ENCODE assay signal across 7 mouse cellular contexts in genomic region chr10:87861104-87861455, GRCm38 (mm10). TPM values are rescaled to one million over a fixed set of nuclear protein-coding genes. Genes with fewer than 3 reads are reported as not detected.
A peak's percentile ranks its signal among the peaks of the same experiment; 100 is the strongest.
DNase-seq lines count a peak whose midpoint lies in the region; ATAC-seq and TF ChIP-seq lines count a peak whose summit lies in the region.

No protein-coding gene starts in this region.

- intact Hi-C loops in left cerebral cortex, postnatal 4 days (cut with DNase I): no loop called here

- no peaks in the 10 kb centered on the region; the same call in 1 of the 2 replicates for H3K27me3 ChIP-seq in testis, adult 2 months (ENCODE audit: control insufficient read depth, insufficient read depth, low read length)
- H3K27me3 ChIP-seq in heart, embryonic 16.5 days (ENCODE audit: control insufficient read depth, insufficient read depth, low read length): no peaks in the 10 kb centered on the region
- peaks cover 35% of the 10 kb centered on the region for H3K27me3 ChIP-seq in liver, embryonic 15.5 days

- H3K36me3 ChIP-seq in testis, adult 2 months (ENCODE audit: control insufficient read depth, insufficient read depth, low read length): no peaks in the 10 kb centered on the region
- peaks cover 4% of the 10 kb centered on the region; the same call in 1 of the 2 replicates for H3K36me3 ChIP-seq in heart, embryonic 16.5 days (ENCODE audit: control insufficient read depth, insufficient read depth)
- H3K36me3 ChIP-seq in liver, embryonic 15.5 days (replicated peaks): no peaks in the 10 kb centered on the region

- no peak for ATAC-seq in heart, embryonic 16.5 days (replicated peaks; ENCODE audit: extremely low read depth, insufficient read depth, low FRiP score)
- no peak for ATAC-seq in liver, embryonic 15.5 days (ENCODE audit: insufficient read depth)

- no peak for TF ChIP-seq CTCF in testis, adult 2 months (IDR thresholded peaks at IDR 0.05; ENCODE audit: control insufficient read depth, insufficient read depth, insufficient replicate concordance, low read depth, low read length)

- peak overlapping the region; percentile 79 for H3K9ac ChIP-seq in heart, embryonic 16.5 days (ENCODE audit: low read length)
- H3K9ac ChIP-seq in liver, embryonic 15.5 days: no peak overlapping the region

- H3K4me1 ChIP-seq in testis, adult 2 months (ENCODE audit: control insufficient read depth, insufficient read depth, low read length): peaks cover 3% of the 10 kb centered on the region; the same call in 1 of the 2 replicates
- peaks cover 29% of the 10 kb centered on the region for H3K4me1 ChIP-seq in heart, embryonic 16.5 days (ENCODE audit: control insufficient read depth, insufficient read depth, low read length)
- H3K4me1 ChIP-seq in liver, embryonic 15.5 days (replicated peaks): 0 out of 2 replicates have a peak, but pooled peaks cover 2% of the 10 kb centered on the region

- peaks cover 3% of the 10 kb centered on the region for H3K9me3 ChIP-seq in heart, embryonic 16.5 days (replicated peaks; ENCODE audit: control insufficient read depth, low read length)
- no peaks in the 10 kb centered on the region for H3K9me3 ChIP-seq in liver, embryonic 15.5 days (replicated peaks)

- WGBS in heart, embryonic 16.5 days: 78% methylated on average over 6 of the region's 6 CpGs
- 51% methylated on average over 6 of the region's 6 CpGs for WGBS in liver, embryonic 15.5 days (ENCODE audit: insufficient replicate concordance)

- DNase-seq in testis, postnatal 10 days (ENCODE audit: low spot score): no peak
- no peak for DNase-seq in retina, embryonic 14.5 days (ENCODE audit: low spot score)
- no peak for DNase-seq in left cerebral cortex, postnatal 4 days
- DNase-seq in layer of hippocampus, adult 11-12 months (ENCODE audit: low spot score): no peak

- no peak for TF ChIP-seq POLR2A in testis, adult 2 months (IDR thresholded peaks at IDR 0.05; ENCODE audit: control insufficient read depth, low read depth, low read length)

- H3K4me2 ChIP-seq in heart, embryonic 16.5 days (ENCODE audit: low read depth, low read length): peak overlapping the region; percentile 70
- no peak overlapping the region; the same call in 1 of the 2 replicates for H3K4me2 ChIP-seq in liver, embryonic 15.5 days

- H3K4me3 ChIP-seq in testis, adult 2 months (ENCODE audit: control insufficient read depth, low read depth, low read length): peak overlapping the region; percentile 72; the same call in 1 of the 2 replicates
- peak overlapping the region; percentile 69 for H3K4me3 ChIP-seq in heart, embryonic 16.5 days (ENCODE audit: low read length)
- 0 out of 2 replicates have a peak overlapping the region, but pooled peaks have one; percentile 40 for H3K4me3 ChIP-seq in liver, embryonic 15.5 days (replicated peaks)

- H3K27ac ChIP-seq in testis, adult 2 months (ENCODE audit: control insufficient read depth, insufficient read depth, low read depth, low read length): no peak overlapping the region
- H3K27ac ChIP-seq in heart, embryonic 16.5 days (ENCODE audit: low read length): peak overlapping the region; percentile 83
- H3K27ac ChIP-seq in liver, embryonic 15.5 days (replicated peaks): no peak overlapping the region

RNA-seq across cellular contexts. Expression of gene Igf1, which starts 3.0 kb away (rescaled TPM):
- polyA plus RNA-seq in testis, adult 2 months (2012; rRNA removed): 7.0 and 8.9 TPM in 2 replicates
- 27.5 and 28.0 TPM in 2 replicates for polyA plus RNA-seq in heart, embryonic 16.5 days (2015; fragmentation: Nextera tagmentation; extraction: Ambion mirVana)
- polyA plus RNA-seq in liver, embryonic 15.5 days (2015; fragmentation: Nextera tagmentation; extraction: Ambion mirVana): 11.5 and 12.5 TPM in 2 replicates
- 10 to 100 TPM; 14.5 to 14.7 TPM for total RNA-seq in left cerebral cortex, postnatal 4 days (2021)
